Mouse (Mus musculus): ENCODE measurements around the gene Macrod2. TPM values are rescaled to one million over a fixed set of nuclear protein-coding genes. Genes with fewer than 3 reads are reported as not detected.

The Macrod2 gene
- polyA plus RNA-seq, 1 experiment, result 20.2 TPM

GRCm38 (mm10) chr2:142329761-142330160 is 1934.7 kb downstream of the Macrod2 start:
- H3K27ac ChIP-seq (ENCODE audit: insufficient read depth, low read length), result no peak overlapping the region
- no peak for DNase-seq
- TF ChIP-seq POLR2A (IDR thresholded peaks at IDR 0.05; ENCODE audit: borderline replicate concordance, insufficient read depth, low read length) (no peak), CTCF (IDR thresholded peaks at IDR 0.05; ENCODE audit: borderline replicate concordance, insufficient read depth, low read depth, low read length) (no peak)
- WGBS, result 82% methylated on average over 7 of the region's 7 CpGs
- no peaks in the 10 kb centered on the region for H3K27me3 ChIP-seq (ENCODE audit: control insufficient read depth, insufficient read depth, low read length)
- H3K4me3 ChIP-seq (replicated peaks; ENCODE audit: insufficient read depth, low read depth, low read length), result no peak overlapping the region
- peaks cover 8% of the 10 kb centered on the region for H3K4me1 ChIP-seq (ENCODE audit: control insufficient read depth, insufficient read depth, low read length)

GRCm38 (mm10) chr2:142334441-142335102 is 1939.5 kb downstream of the Macrod2 start:
- TF ChIP-seq CTCF (IDR thresholded peaks at IDR 0.05; ENCODE audit: borderline replicate concordance, insufficient read depth, low read depth, low read length), result no peak
- TF ChIP-seq POLR2A (IDR thresholded peaks at IDR 0.05; ENCODE audit: borderline replicate concordance, insufficient read depth, low read length), result no peak
- Histone ChIP-seq H3K27me3 (ENCODE audit: control insufficient read depth, insufficient read depth, low read length) (no peaks in the 10 kb centered on the region), H3K4me3 (replicated peaks; ENCODE audit: insufficient read depth, low read depth, low read length) (no peak overlapping the region), H3K4me1 (ENCODE audit: control insufficient read depth, insufficient read depth, low read length) (no peaks in the 10 kb centered on the region), H3K27ac (ENCODE audit: insufficient read depth, low read length) (no peak overlapping the region)
- no peak for DNase-seq
- WGBS, result 57% methylated on average over 7 of the region's 7 CpGs

- Histone ChIP-seq H3K4me3 (replicated peaks; ENCODE audit: insufficient read depth, low read depth, low read length) (no peak overlapping the region), H3K4me1 (ENCODE audit: control insufficient read depth, insufficient read depth, low read length) (no peaks in the 10 kb centered on the region), H3K27ac (ENCODE audit: insufficient read depth, low read length) (no peak overlapping the region), H3K27me3 (ENCODE audit: control insufficient read depth, insufficient read depth, low read length) (no peaks in the 10 kb centered on the region)
- DNase-seq, result no peak
- WGBS, result 82% methylated on average over 10 of the region's 10 CpGs
- TF ChIP-seq CTCF (IDR thresholded peaks at IDR 0.05; ENCODE audit: borderline replicate concordance, insufficient read depth, low read depth, low read length), result no peak
- no peak for TF ChIP-seq POLR2A (IDR thresholded peaks at IDR 0.05; ENCODE audit: borderline replicate concordance, insufficient read depth, low read length)
Observed at GRCm38 (mm10) chr2:142335103-142335999, 1940.2 kb downstream of the Macrod2 start.

- DNase-seq, result no peak
- no peak for TF ChIP-seq CTCF (IDR thresholded peaks at IDR 0.05; ENCODE audit: borderline replicate concordance, insufficient read depth, low read depth, low read length)
- no peak for TF ChIP-seq POLR2A (IDR thresholded peaks at IDR 0.05; ENCODE audit: borderline replicate concordance, insufficient read depth, low read length)
- 63% methylated on average over 2 of the region's 2 CpGs for WGBS
- Histone ChIP-seq H3K27me3 (ENCODE audit: control insufficient read depth, insufficient read depth, low read length) (no peaks in the 10 kb centered on the region), H3K27ac (ENCODE audit: insufficient read depth, low read length) (no peak overlapping the region), H3K4me1 (ENCODE audit: control insufficient read depth, insufficient read depth, low read length) (peaks cover 4% of the 10 kb centered on the region; the same call in 1 of the 2 replicates), H3K4me3 (replicated peaks; ENCODE audit: insufficient read depth, low read depth, low read length) (no peak overlapping the region)
Observed at GRCm38 (mm10) chr2:142344021-142344420, 1948.9 kb downstream of the Macrod2 start.

- Histone ChIP-seq H3K4me1 (ENCODE audit: control insufficient read depth, insufficient read depth, low read length) (peaks cover 8% of the 10 kb centered on the region; the same call in 1 of the 2 replicates), H3K27me3 (ENCODE audit: control insufficient read depth, insufficient read depth, low read length) (no peaks in the 10 kb centered on the region), H3K4me3 (replicated peaks; ENCODE audit: insufficient read depth, low read depth, low read length) (no peak overlapping the region), H3K27ac (ENCODE audit: insufficient read depth, low read length) (no peak overlapping the region)
- WGBS, result 12% methylated on average over 2 of the region's 2 CpGs
- TF ChIP-seq POLR2A (IDR thresholded peaks at IDR 0.05; ENCODE audit: borderline replicate concordance, insufficient read depth, low read length) (no peak), CTCF (IDR thresholded peaks at IDR 0.05; ENCODE audit: borderline replicate concordance, insufficient read depth, low read depth, low read length) (no peak)
- peak; percentile 75 to 93 for DNase-seq
Observed at GRCm38 (mm10) chr2:142344758-142345157, 1949.6 kb downstream of the Macrod2 start.

GRCm38 (mm10) chr2:142349805-142350204 is 1954.7 kb downstream of the Macrod2 start:
- H3K4me3 ChIP-seq (replicated peaks; ENCODE audit: insufficient read depth, low read depth, low read length), result no peak overlapping the region
- TF ChIP-seq POLR2A (IDR thresholded peaks at IDR 0.05; ENCODE audit: borderline replicate concordance, insufficient read depth, low read length), result no peak
- TF ChIP-seq CTCF (IDR thresholded peaks at IDR 0.05; ENCODE audit: borderline replicate concordance, insufficient read depth, low read depth, low read length), result no peak
- no peak overlapping the region for H3K27ac ChIP-seq (ENCODE audit: insufficient read depth, low read length)
- peaks cover 8% of the 10 kb centered on the region; the same call in 1 of the 2 replicates for H3K4me1 ChIP-seq (ENCODE audit: control insufficient read depth, insufficient read depth, low read length)
- H3K27me3 ChIP-seq (ENCODE audit: control insufficient read depth, insufficient read depth, low read length), result no peaks in the 10 kb centered on the region
- peak; percentile 53 to 77 for DNase-seq

GRCm38 (mm10) chr2:142362888-142363287 is 1967.8 kb downstream of the Macrod2 start:
- Histone ChIP-seq H3K4me1 (ENCODE audit: control insufficient read depth, insufficient read depth, low read length) (no peaks in the 10 kb centered on the region), H3K27ac (ENCODE audit: insufficient read depth, low read length) (no peak overlapping the region), H3K4me3 (replicated peaks; ENCODE audit: insufficient read depth, low read depth, low read length) (no peak overlapping the region), H3K27me3 (ENCODE audit: control insufficient read depth, insufficient read depth, low read length) (no peaks in the 10 kb centered on the region)
- TF ChIP-seq POLR2A (IDR thresholded peaks at IDR 0.05; ENCODE audit: borderline replicate concordance, insufficient read depth, low read length), result no peak
- no peak for TF ChIP-seq CTCF (IDR thresholded peaks at IDR 0.05; ENCODE audit: borderline replicate concordance, insufficient read depth, low read depth, low read length)
- WGBS, result 47% methylated on average over 5 of the region's 5 CpGs
- no peak for DNase-seq

Data from cerebellum, adult 2 months (tissue).